Mouse (Mus musculus) hindbrain, postnatal 0 days (tissue): ENCODE results near the gene Thbs2. TPM values are rescaled to one million over a fixed set of nuclear protein-coding genes. Genes with fewer than 3 reads are reported as not detected.

Experiments used
- ATAC-seq: fragments of 200-750 bp; cut with Nextera tagmentation; 2 replicates; pipeline ENCODE4 v1.8.0; 2017; ENCODE audit warnings: mild to moderate bottlenecking, moderate TSS enrichment, moderate library complexity
- DNase-seq: peaks from one replicate; pipeline ENCODE4 v3.0.0-alpha.2; 2015; ENCODE audit warnings: low spot score
- H3K27ac ChIP-seq: fragments of 300-500 bp; sonication (generic); 2 replicates; pipeline ENCODE4 v1.5.1; 2014; ENCODE audit warnings: mild to moderate bottlenecking
- H3K27me3 ChIP-seq: fragments of 300-500 bp; sonication (generic); 2 replicates; pipeline ENCODE4 v1.6.1; 2014; ENCODE audit warnings: low read length, mixed read lengths; ENCODE audit not compliant: insufficient read depth
- H3K36me3 ChIP-seq: fragments of 300-500 bp; sonication (generic); 2 replicates; pipeline ENCODE4 v1.6.1; 2014; ENCODE audit warnings: low read length, mixed read lengths; ENCODE audit not compliant: insufficient read depth
- H3K4me1 ChIP-seq: fragments of 300-500 bp; sonication (generic); 2 replicates; pipeline ENCODE4 v1.6.1; 2014; ENCODE audit warnings: antibody characterized with exemption, low read length, mixed read lengths; ENCODE audit not compliant: insufficient read depth
- H3K4me2 ChIP-seq: fragments of 300-500 bp; sonication (generic); 2 replicates; pipeline ENCODE4 v1.6.1; 2014; ENCODE audit warnings: low read depth, mild to moderate bottlenecking, low read length, moderate library complexity, mixed read lengths
- H3K4me3 ChIP-seq: fragments of 300-500 bp; sonication (generic); 2 replicates; pipeline ENCODE4 v1.5.1; 2014; ENCODE audit warnings: low read length
- H3K9ac ChIP-seq: fragments of 300-500 bp; sonication (generic); replicated peaks from 2 replicates; pipeline ENCODE4 v1.6.1; 2014; ENCODE audit warnings: mild to moderate bottlenecking, low read length, moderate library complexity, mixed read lengths
- H3K9me3 ChIP-seq: fragments of 300-500 bp; sonication (generic); 2 replicates; pipeline ENCODE4 v1.6.1; 2016; ENCODE audit warnings: low read length, mixed read lengths
- CTCF ChIP-seq: IDR thresholded peaks from 2 replicates; pipeline ENCODE4 v1.5.1; 2016; ENCODE audit warnings: antibody characterized with exemption, control low read depth, low read depth
- WGBS: fragments of 180-500 bp; shearing (Covaris S2); extraction: QIAGEN DNeasy Blood & Tissue Kit; methylation state at CpG from one replicate; pipeline ENCODE4 v1.1.7; 2014; 5-methylcytosine and 5-hydroxymethylcytosine counted together
- polyA plus RNA-seq: library from polyadenylated mRNA; unstranded; fragments of >200 nt; fragmentation: Nextera tagmentation; extraction: Ambion mirVana; gene quantifications from 2 replicates; pipeline ENCODE4 v1.2.1, GENCODE M21; 2015
- total RNA-seq: library from RNA; depleted of rRNA; stranded (reverse); fragments of >200 nt; gene quantifications from 2 replicates; pipeline ENCODE4 v1.2.3, GENCODE M21; 2014

The Thbs2 gene
- total and polyA plus RNA-seq, 2 experiments from 2014 or later = 5.5 to 10.8 TPM

DNA sequence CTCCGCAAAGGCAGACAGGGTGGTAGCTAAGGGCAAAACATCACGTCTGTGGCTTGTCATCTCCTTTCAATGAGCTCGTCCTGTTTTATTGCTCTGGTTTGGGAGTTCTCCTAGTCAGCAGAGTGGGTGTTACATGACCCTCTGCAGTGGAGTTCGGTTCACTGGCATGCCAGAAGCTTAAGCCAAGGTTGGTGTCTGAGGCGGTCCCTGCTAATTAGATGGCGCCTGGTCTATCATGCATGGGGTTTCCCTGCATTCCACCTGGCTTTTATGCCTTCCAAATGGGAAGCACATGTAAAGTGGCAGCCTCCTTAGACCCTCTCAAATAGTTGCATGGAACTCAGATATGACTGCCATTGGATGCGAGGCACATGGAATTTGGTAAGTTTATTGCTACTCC is 42.0 kb downstream of the Thbs2 start:
- H3K4me2 ChIP-seq = no peak overlapping the region
- no peak overlapping the region for H3K27ac ChIP-seq
- ATAC-seq = no peak
- no peaks in the 10 kb centered on the region for H3K4me1 ChIP-seq
- WGBS = 85% methylated on average over 7 of the region's 7 CpGs
- H3K4me3 ChIP-seq = no peak overlapping the region
- H3K27me3 ChIP-seq = no peaks in the 10 kb centered on the region
- no peak for DNase-seq
- no peaks in the 10 kb centered on the region for H3K36me3 ChIP-seq
- H3K9ac ChIP-seq = no peak overlapping the region
- no peak for TF ChIP-seq CTCF
- H3K9me3 ChIP-seq = no peaks in the 10 kb centered on the region

DNA sequence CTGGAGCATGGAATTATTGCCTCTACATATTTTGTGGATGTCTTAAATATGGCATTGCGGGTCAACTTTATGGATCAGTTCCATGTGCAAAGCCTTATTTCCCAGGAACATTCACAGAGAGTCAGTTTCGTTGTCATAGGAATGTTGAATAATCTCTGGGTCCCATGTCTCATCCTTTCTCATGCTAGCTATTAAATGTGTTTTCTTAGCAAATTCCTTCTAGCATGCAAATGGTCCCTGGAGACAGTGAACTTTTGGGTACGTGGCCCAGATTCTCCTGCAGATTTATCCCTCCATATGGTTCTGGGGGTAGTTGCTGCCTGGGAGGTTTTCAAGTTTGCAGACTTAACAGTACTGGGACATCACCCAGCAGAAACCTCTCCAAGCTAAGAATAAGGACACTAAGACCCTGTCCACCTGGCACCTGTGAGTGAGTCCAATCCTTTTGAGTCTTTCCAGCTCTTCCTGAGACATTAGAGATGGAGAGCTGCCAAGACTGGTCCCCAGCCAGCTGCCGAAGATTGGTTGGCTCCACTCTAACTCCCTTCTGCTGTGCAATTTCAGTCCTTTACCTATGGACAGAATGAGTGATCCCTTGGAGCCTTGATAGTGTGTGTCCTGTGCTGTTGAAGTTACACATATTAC is 45.9 kb downstream of the Thbs2 start:
- Histone ChIP-seq H3K27ac (no peak overlapping the region), H3K4me2 (no peak overlapping the region), H3K4me3 (no peak overlapping the region), H3K9me3 (no peaks in the 10 kb centered on the region), H3K27me3 (no peaks in the 10 kb centered on the region), H3K36me3 (no peaks in the 10 kb centered on the region), H3K9ac (no peak overlapping the region), H3K4me1 (no peaks in the 10 kb centered on the region)
- ATAC-seq (0 out of 2 replicates have a peak, but pooled peaks have one; percentile 51), DNase-seq (peak; percentile 47)
- 48% methylated on average over 4 of the region's 4 CpGs for WGBS
- TF ChIP-seq CTCF = no peak

DNA sequence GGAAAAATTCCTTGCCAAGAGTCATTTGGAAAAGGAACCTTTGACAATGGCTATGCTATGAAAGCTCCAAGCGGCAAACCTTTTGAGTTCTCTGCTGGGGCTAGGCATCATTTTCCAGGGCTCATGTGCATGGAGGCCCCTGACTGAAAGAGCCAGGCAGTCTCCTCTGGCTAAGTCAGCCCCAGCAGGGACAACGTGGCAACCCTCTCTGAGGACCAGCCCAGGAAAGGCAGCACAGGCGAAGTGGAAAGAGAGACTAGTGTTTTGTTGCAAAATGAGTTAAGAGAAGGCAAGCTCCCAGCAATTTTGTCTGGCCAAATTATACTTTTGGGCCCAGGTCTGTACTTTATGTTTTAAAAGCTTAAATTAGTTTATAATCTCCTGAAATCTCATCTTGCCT is 50.0 kb downstream of the Thbs2 start:
- Histone ChIP-seq H3K4me3 (no peak overlapping the region), H3K4me1 (no peaks in the 10 kb centered on the region), H3K9ac (no peak overlapping the region), H3K36me3 (no peaks in the 10 kb centered on the region), H3K4me2 (no peak overlapping the region), H3K27me3 (no peaks in the 10 kb centered on the region), H3K27ac (no peak overlapping the region), H3K9me3 (no peaks in the 10 kb centered on the region)
- DNase-seq = no peak
- no peak for ATAC-seq
- no peak for TF ChIP-seq CTCF
- 54% methylated on average over 3 of the region's 3 CpGs for WGBS

DNA sequence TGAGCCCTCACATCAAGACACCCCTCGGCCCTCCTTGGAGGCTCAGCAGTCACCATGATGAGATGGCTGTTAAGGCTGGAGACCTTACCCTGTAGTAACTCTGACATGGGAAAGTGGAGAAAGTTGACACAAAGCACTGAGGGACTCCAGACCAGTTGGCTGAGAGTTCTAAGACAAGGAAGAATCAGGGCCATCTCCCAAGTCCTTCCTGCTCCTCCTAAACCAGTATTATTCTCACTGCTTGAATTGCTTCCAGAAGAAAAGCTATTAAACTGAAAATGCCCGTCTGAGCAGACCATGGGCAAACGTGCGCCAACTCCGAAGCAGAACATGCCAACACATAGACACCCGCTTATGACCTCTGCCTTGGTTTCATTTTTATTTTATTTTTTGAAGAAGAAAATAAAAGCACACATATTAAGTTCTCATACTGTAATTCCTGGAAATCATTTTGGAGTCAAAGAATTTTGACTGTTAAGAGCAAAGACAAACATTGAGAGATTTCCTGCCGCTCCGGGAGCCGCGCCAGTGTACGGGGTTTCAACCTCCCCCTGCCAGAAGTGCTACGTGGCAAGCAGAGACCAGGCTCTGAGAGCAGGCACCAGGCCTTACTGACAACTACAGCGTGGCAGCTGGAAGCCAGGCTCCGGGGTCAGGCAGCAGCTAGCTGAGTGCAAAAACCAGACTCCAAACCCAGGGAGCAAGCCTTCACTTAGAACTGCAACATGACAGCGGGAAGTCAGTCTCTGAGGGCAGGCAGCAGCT is 53.5 kb downstream of the Thbs2 start:
- no peaks in the 10 kb centered on the region for H3K4me1 ChIP-seq
- no peaks in the 10 kb centered on the region for H3K36me3 ChIP-seq
- no peak for TF ChIP-seq CTCF
- no peaks in the 10 kb centered on the region for H3K9me3 ChIP-seq
- DNase-seq (peak; percentile 4), ATAC-seq (no peak)
- 74% methylated on average over 15 of the region's 15 CpGs for WGBS
- H3K27ac ChIP-seq = no peak overlapping the region
- no peak overlapping the region for H3K4me2 ChIP-seq
- H3K4me3 ChIP-seq = no peak overlapping the region
- H3K27me3 ChIP-seq = no peaks in the 10 kb centered on the region
- H3K9ac ChIP-seq = no peak overlapping the region

DNA sequence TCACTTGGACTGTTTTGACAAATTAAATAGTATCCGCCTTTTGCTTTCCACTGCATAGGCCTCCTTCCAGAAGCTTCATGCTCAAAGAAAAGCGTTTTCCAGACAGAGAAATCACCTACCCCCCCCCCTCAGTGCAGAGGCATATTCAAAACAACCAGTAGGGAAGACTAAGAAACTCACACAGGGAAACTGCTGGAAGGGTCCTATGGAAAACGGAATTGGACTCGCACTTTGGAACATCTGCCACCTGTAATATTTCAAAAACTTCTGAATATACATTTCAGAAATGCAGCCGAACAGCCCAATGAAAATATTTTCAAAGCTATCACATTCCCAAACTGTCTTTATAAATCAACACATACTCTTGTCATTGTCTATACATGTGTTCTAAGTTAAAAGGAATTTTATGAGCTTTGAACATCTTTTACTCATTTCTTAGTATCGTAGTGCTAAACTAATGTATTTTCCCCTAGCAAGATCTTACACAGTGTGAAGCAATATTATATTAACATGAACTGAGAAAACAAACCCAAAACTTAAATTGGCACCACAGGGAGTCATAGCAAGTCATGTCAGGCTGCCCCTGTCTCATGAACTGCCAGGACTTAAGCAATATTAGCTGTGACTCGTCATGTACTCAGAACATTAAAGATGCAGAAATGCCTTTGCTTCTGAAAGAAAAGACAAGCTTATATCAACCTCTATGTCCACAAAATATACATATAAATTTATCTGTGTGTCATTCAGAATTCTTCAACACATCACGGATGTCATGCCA is 58.3 kb downstream of the Thbs2 start:
- DNase-seq (no peak), ATAC-seq (no peak)
- H3K4me1 ChIP-seq = no peaks in the 10 kb centered on the region
- no peak overlapping the region for H3K4me3 ChIP-seq
- no peak overlapping the region for H3K9ac ChIP-seq
- H3K36me3 ChIP-seq = no peaks in the 10 kb centered on the region
- H3K27me3 ChIP-seq = no peaks in the 10 kb centered on the region
- H3K4me2 ChIP-seq = no peak overlapping the region
- no peak overlapping the region for H3K27ac ChIP-seq
- no peaks in the 10 kb centered on the region for H3K9me3 ChIP-seq
- WGBS = 88% methylated on average over 8 of the region's 8 CpGs
- no peak for TF ChIP-seq CTCF

DNA sequence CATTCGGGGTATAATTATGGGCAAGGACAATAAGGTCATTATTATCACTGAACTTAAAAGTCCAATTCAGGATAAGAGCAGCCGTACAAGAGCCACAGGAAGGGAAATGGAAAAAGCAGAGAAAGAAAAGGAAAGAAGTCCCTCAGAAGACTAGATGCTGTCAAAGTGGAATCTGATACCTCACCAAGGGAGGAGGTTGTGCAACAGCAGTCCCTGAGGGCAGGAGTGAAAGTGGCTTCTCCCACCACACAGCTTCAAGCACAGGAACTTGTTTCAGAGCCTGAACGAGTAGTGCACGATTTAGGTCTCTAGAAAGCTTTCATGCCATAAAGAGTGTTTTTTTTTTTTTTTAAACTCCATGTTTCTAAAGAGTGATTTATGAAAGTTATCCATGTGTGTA is 65.1 kb downstream of the Thbs2 start:
- no peak for ATAC-seq
- TF ChIP-seq CTCF = no peak
- Histone ChIP-seq H3K36me3 (no peaks in the 10 kb centered on the region), H3K4me2 (no peak overlapping the region), H3K27ac (no peak overlapping the region), H3K4me1 (no peaks in the 10 kb centered on the region), H3K4me3 (no peak overlapping the region), H3K27me3 (no peaks in the 10 kb centered on the region), H3K9me3 (no peaks in the 10 kb centered on the region), H3K9ac (no peak overlapping the region)
- DNase-seq = no peak
- WGBS = 72% methylated on average over 4 of the region's 4 CpGs
